Mouse (Mus musculus) heart, adult 2 months (tissue): ENCODE data around the gene Spata33.

Experiments
- CTCF ChIP-seq: fragments of 200-600 bp; IDR thresholded peaks from 2 replicates; pipeline ENCODE4 v1.8.1; 2022; ENCODE audit warnings: antibody characterized with exemption, mild to moderate bottlenecking, moderate library complexity
- EP300 ChIP-seq: fragments of 200-500 bp; IDR thresholded peaks from 2 replicates; pipeline ENCODE4 v1.6.1; 2011; ENCODE audit warnings: low read depth, low read length, control low read depth; ENCODE audit not compliant: insufficient read depth
- POLR2A ChIP-seq: fragments of 200-500 bp; IDR thresholded peaks from 2 replicates; pipeline ENCODE4 v1.6.1; 2011; ENCODE audit warnings: mild to moderate bottlenecking, low read depth, low read length, control low read depth; ENCODE audit not compliant: insufficient read depth

DNA sequence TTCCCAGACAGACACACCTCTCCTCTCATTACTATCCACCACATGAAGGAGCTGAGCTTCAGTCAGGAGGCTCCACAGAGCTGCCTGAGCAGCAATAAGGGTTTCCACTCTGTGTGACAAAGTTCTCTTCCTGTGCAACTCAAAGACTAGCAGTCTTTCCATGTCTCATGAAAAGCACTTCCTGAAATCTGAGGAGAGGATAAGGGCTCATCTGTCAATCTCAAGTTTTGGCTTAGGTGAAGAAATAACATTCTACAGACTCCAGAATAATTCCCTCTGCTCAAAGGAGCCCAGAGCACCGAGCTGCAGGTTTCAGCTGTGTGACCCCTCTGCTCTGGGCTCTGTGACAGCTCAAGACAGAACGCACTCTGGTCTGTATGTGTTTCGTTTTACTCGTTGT is 40.3 kb downstream of the Spata33 start:
- no peak for TF ChIP-seq CTCF
- no peak for TF ChIP-seq POLR2A
- TF ChIP-seq EP300: no peak
